Mouse (Mus musculus) hindbrain, postnatal 0 days (tissue): ENCODE measurements at regions not wholly inside any gene's neighbourhood (a gene's known extent, or its start where the extent isn't known, plus 50 kb on each side); places are given as distances from the start of the nearest gene placed in this dataset.

ENCODE experiments used
- ATAC-seq: fragments of 200-750 bp; cut with Nextera tagmentation; 2 replicates; pipeline ENCODE4 v1.8.0; 2017; ENCODE audit warnings: mild to moderate bottlenecking, moderate TSS enrichment, moderate library complexity
- DNase-seq: peaks from one replicate; pipeline ENCODE4 v3.0.0-alpha.2; 2015; ENCODE audit warnings: low spot score
- H3K27ac ChIP-seq: fragments of 300-500 bp; sonication (generic); 2 replicates; pipeline ENCODE4 v1.5.1; 2014; ENCODE audit warnings: mild to moderate bottlenecking
- H3K27me3 ChIP-seq: fragments of 300-500 bp; sonication (generic); 2 replicates; pipeline ENCODE4 v1.6.1; 2014; ENCODE audit warnings: low read length, mixed read lengths; ENCODE audit not compliant: insufficient read depth
- H3K36me3 ChIP-seq: fragments of 300-500 bp; sonication (generic); 2 replicates; pipeline ENCODE4 v1.6.1; 2014; ENCODE audit warnings: low read length, mixed read lengths; ENCODE audit not compliant: insufficient read depth
- H3K4me1 ChIP-seq: fragments of 300-500 bp; sonication (generic); 2 replicates; pipeline ENCODE4 v1.6.1; 2014; ENCODE audit warnings: antibody characterized with exemption, low read length, mixed read lengths; ENCODE audit not compliant: insufficient read depth
- H3K4me2 ChIP-seq: fragments of 300-500 bp; sonication (generic); 2 replicates; pipeline ENCODE4 v1.6.1; 2014; ENCODE audit warnings: low read depth, mild to moderate bottlenecking, low read length, moderate library complexity, mixed read lengths
- H3K4me3 ChIP-seq: fragments of 300-500 bp; sonication (generic); 2 replicates; pipeline ENCODE4 v1.5.1; 2014; ENCODE audit warnings: low read length
- H3K9ac ChIP-seq: fragments of 300-500 bp; sonication (generic); replicated peaks from 2 replicates; pipeline ENCODE4 v1.6.1; 2014; ENCODE audit warnings: mild to moderate bottlenecking, low read length, moderate library complexity, mixed read lengths
- H3K9me3 ChIP-seq: fragments of 300-500 bp; sonication (generic); 2 replicates; pipeline ENCODE4 v1.6.1; 2016; ENCODE audit warnings: low read length, mixed read lengths
- CTCF ChIP-seq: IDR thresholded peaks from 2 replicates; pipeline ENCODE4 v1.5.1; 2016; ENCODE audit warnings: antibody characterized with exemption, control low read depth, low read depth
- WGBS: fragments of 180-500 bp; shearing (Covaris S2); extraction: QIAGEN DNeasy Blood & Tissue Kit; methylation state at CpG from one replicate; pipeline ENCODE4 v1.1.7; 2014; 5-methylcytosine and 5-hydroxymethylcytosine counted together

DNA sequence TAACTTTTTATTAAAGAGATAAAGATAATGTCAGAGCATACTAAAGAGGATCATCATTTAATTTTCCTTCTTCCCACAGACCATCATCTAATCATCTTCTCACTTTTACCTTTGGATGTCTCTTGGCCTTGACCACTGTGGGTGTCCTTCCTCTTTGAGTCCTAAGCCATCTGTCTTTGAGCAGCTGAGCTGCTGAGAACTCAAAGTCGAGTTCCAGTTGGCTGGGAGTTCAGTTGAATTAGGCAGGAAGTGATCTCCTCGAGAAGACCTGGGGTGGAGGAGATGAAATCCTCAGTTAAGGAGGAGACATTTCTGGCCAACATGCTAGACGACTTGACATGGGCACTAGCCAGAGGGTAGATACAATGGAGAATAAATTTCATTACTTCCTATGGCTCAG lies 137.4 kb upstream of the Kcnip4 start:
- Histone ChIP-seq H3K9me3 (no peaks in the 10 kb centered on the region), H3K9ac (no peak overlapping the region), H3K4me1 (no peaks in the 10 kb centered on the region), H3K27ac (no peak overlapping the region), H3K36me3 (no peaks in the 10 kb centered on the region), H3K4me2 (no peak overlapping the region), H3K27me3 (no peaks in the 10 kb centered on the region), H3K4me3 (no peak overlapping the region)
- TF ChIP-seq CTCF, result no peak
- DNase-seq (no peak), ATAC-seq (no peak)
- 61% methylated on average over 3 of the region's 3 CpGs for WGBS

DNA sequence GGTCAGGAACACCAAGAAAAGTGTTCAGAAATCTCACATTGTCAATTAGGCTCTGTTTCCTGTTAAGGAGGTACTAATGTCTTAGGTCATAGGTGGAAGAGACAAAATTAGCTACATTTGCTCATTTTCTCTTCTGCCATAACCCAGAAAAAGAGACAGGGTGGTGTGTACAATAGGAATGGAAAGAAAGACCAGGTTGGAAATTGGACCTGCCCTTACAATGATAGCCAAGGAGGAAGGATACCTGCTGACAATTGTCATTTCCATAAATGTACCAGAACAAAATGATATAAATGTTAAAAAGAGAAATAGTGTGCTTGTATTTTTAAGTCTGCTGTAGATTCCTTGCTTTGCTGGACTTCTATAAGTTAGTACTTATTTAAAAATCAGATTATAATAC lies 135.9 kb upstream of the Kcnip4 start:
- H3K36me3 ChIP-seq, result no peaks in the 10 kb centered on the region
- H3K9me3 ChIP-seq, result no peaks in the 10 kb centered on the region
- no peak overlapping the region for H3K4me3 ChIP-seq
- TF ChIP-seq CTCF, result no peak
- ATAC-seq, result no peak
- no peak for DNase-seq
- H3K9ac ChIP-seq, result no peak overlapping the region
- H3K27ac ChIP-seq, result no peak overlapping the region
- H3K4me1 ChIP-seq, result no peaks in the 10 kb centered on the region
- H3K27me3 ChIP-seq, result no peaks in the 10 kb centered on the region
- H3K4me2 ChIP-seq, result no peak overlapping the region

DNA sequence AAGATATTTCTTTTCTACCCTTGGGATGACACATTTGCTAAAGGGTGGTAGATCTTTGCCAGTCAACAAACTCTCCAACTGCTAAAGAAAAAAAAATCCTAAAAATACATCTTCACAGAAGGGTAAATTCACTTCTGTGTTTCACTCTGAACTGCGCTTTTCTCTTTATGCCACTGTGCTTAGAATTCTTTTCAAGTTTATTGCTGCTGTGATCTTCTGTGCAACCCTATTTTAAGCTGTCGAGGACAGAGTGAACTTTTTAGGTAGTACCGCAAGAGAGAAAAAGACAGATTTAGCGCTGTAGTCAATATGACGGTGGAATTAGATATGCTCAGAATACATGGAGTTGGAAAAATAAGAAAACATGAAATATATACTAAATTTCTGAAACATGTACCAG lies 126.2 kb upstream of the Kcnip4 start:
- no peaks in the 10 kb centered on the region for H3K4me1 ChIP-seq
- no peak for DNase-seq
- H3K27ac ChIP-seq, result no peak overlapping the region
- no peaks in the 10 kb centered on the region for H3K9me3 ChIP-seq
- H3K4me2 ChIP-seq, result no peak overlapping the region
- no peaks in the 10 kb centered on the region for H3K27me3 ChIP-seq
- H3K36me3 ChIP-seq, result no peaks in the 10 kb centered on the region
- WGBS, result 94% methylated on average over 5 of the region's 5 CpGs
- no peak overlapping the region for H3K9ac ChIP-seq
- no peak overlapping the region for H3K4me3 ChIP-seq
- no peak for ATAC-seq
- TF ChIP-seq CTCF, result no peak

DNA sequence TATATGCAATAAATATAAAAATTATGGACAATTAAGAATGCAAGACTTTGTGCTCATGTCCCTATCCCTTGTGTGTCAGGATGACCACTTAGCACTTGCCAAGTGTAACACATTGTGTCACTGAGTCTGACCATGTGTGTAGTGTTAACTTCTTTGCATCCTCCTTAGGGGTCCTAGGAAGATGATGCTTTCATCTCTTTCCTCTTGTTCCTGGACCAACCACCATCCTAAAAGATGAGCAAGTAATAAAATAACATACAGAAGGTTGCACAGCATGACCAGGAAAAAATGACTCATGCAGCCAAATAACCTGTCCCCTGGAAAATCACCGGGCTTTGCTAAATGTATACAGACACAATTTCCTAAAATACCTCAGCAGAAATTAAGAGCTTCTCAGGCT lies 121.1 kb upstream of the Kcnip4 start:
- 71% methylated on average over 1 of the region's 1 CpGs for WGBS
- Histone ChIP-seq H3K4me1 (no peaks in the 10 kb centered on the region), H3K4me2 (no peak overlapping the region), H3K36me3 (no peaks in the 10 kb centered on the region), H3K9ac (no peak overlapping the region), H3K27me3 (no peaks in the 10 kb centered on the region), H3K27ac (no peak overlapping the region), H3K9me3 (no peaks in the 10 kb centered on the region), H3K4me3 (no peak overlapping the region)
- TF ChIP-seq CTCF, result no peak
- no peak for ATAC-seq
- no peak for DNase-seq

DNA sequence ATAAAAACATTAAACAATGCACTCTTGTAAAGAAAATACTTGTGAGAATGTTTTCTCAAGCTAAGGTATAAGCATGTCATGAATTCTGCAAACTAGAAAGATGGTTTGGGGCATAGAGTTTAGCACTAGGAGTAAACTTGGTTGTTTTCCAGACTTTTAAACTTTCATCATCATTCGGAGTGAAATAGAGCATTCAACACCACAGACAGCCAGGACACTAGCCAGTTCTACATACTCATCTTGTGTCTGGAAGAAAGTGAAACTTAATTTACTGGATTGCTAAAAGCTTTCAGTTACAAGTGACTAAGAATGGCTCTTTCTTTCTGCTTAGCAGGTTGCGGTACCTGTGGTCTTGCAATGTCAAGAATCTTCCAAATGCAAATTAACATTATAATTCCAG lies 119.9 kb upstream of the Kcnip4 start:
- H3K27ac ChIP-seq, result no peak overlapping the region
- no peaks in the 10 kb centered on the region for H3K36me3 ChIP-seq
- no peak overlapping the region for H3K4me2 ChIP-seq
- DNase-seq (no peak), ATAC-seq (no peak)
- H3K4me3 ChIP-seq, result no peak overlapping the region
- no peaks in the 10 kb centered on the region for H3K4me1 ChIP-seq
- no peak for TF ChIP-seq CTCF
- H3K9ac ChIP-seq, result no peak overlapping the region
- H3K9me3 ChIP-seq, result no peaks in the 10 kb centered on the region
- H3K27me3 ChIP-seq, result no peaks in the 10 kb centered on the region
- 86% methylated on average over 2 of the region's 2 CpGs for WGBS

DNA sequence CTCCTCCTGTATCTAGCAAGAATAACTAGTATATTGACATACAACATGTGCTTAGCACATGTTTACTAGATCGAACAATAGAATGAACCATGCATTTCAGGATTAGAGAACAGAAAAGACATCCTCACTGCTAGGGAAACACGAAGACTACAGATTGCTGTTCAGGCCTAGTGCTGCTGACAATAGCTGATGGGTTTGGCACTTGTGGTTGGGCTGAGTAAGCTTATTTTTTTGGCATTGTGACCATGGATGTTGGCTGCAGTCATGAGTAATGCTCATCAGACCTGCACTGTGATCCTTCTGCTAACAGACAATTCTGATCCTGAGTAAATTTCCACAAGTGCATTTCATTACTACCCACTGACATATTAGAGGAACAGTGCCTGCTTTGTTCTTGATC lies 117.7 kb upstream of the Kcnip4 start:
- Histone ChIP-seq H3K9me3 (no peaks in the 10 kb centered on the region), H3K36me3 (no peaks in the 10 kb centered on the region), H3K27me3 (no peaks in the 10 kb centered on the region), H3K4me1 (no peaks in the 10 kb centered on the region), H3K9ac (no peak overlapping the region), H3K4me2 (no peak overlapping the region), H3K27ac (no peak overlapping the region), H3K4me3 (no peak overlapping the region)
- 0 out of 2 replicates have a peak, but pooled peaks have one; percentile 49 for ATAC-seq
- no peak for TF ChIP-seq CTCF
- DNase-seq, result peak; percentile 68
- WGBS, result 59% methylated on average over 2 of the region's 2 CpGs

DNA sequence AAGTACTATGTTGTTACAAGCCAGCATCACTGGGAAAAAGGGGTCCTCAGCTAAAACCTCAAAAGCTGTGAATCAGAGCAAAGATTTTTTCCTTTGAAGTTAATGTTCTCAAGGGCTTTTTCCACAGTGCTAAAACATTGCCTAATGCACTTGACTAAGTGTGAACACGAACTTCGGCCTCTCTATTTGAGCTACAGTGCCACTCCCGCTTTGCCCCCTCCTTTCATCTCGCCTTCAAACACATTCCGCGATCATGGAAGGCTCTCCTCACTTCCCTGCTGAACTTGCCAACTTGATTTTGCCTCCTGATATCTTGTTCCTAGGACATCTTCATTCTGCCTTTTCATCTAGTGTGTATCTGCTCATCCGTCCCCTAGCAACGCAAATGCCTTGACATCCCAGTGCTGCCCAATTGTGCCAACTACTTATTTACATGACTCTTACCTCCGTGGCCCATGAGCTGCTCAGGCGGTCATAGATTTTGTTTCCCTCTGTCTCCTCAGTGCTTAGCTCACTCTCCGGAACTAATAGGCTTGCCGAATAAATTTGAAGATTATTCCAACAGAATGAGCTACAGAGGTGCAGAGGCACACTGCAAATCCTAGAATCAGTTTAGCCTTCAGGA lies 116.6 kb upstream of the Kcnip4 start:
- DNase-seq, result peak; percentile 61
- Histone ChIP-seq H3K36me3 (no peaks in the 10 kb centered on the region), H3K4me1 (no peaks in the 10 kb centered on the region), H3K4me3 (no peak overlapping the region), H3K9me3 (no peaks in the 10 kb centered on the region), H3K4me2 (no peak overlapping the region), H3K9ac (no peak overlapping the region), H3K27me3 (no peaks in the 10 kb centered on the region), H3K27ac (no peak overlapping the region)
- no peak for TF ChIP-seq CTCF
- peak; percentile 75 for ATAC-seq
- 50% methylated on average over 12 of the region's 12 CpGs for WGBS
